Mouse (Mus musculus) liver, embryonic 15.5 days (tissue): ENCODE measurements around the gene Gm5798. TPM values are rescaled to one million over a fixed set of nuclear protein-coding genes. Genes with fewer than 3 reads are reported as not detected.
"Not testable (repeated sequence)": the region's sequence is repeated elsewhere in the genome, so short reads cannot be mapped to it uniquely, and the experiment has no call there.

Experiments
- ATAC-seq: fragments of 200-750 bp; cut with Nextera tagmentation; 2 replicates; pipeline ENCODE4 v1.8.0; 2017; ENCODE audit warnings: moderate number of reproducible peaks, mild to moderate bottlenecking, moderate library complexity; ENCODE audit not compliant: insufficient read depth
- H3K27ac ChIP-seq: fragments of 300-500 bp; sonication (generic); replicated peaks from 2 replicates; pipeline ENCODE4 v1.5.1; 2015; ENCODE audit warnings: mild to moderate bottlenecking, inconsistent platforms
- H3K27me3 ChIP-seq: fragments of 300-500 bp; sonication (generic); 2 replicates; pipeline ENCODE4 v1.6.1; 2015; ENCODE audit warnings: mild to moderate bottlenecking, inconsistent platforms
- H3K36me3 ChIP-seq: fragments of 300-500 bp; sonication (generic); replicated peaks from 2 replicates; pipeline ENCODE4 v1.6.1; 2015; ENCODE audit warnings: moderate library complexity, mild to moderate bottlenecking, inconsistent platforms
- H3K4me1 ChIP-seq: fragments of 300-500 bp; sonication (generic); replicated peaks from 2 replicates; pipeline ENCODE4 v1.6.1; 2015; ENCODE audit warnings: inconsistent platforms
- H3K4me2 ChIP-seq: fragments of 300-500 bp; sonication (generic); 2 replicates; pipeline ENCODE4 v1.6.1; 2015; ENCODE audit warnings: moderate library complexity, mild to moderate bottlenecking, inconsistent platforms
- H3K4me3 ChIP-seq: fragments of 300-500 bp; sonication (generic); replicated peaks from 2 replicates; pipeline ENCODE4 v1.5.1; 2015; ENCODE audit warnings: mild to moderate bottlenecking, inconsistent platforms
- H3K9ac ChIP-seq: fragments of 300-500 bp; sonication (generic); 2 replicates; pipeline ENCODE4 v1.6.1; 2015; ENCODE audit warnings: moderate library complexity, mild to moderate bottlenecking, inconsistent platforms
- H3K9me3 ChIP-seq: fragments of 300-500 bp; sonication (generic); replicated peaks from 2 replicates; pipeline ENCODE4 v1.6.1; 2016; ENCODE audit warnings: inconsistent platforms
- WGBS: fragments of 180-500 bp; shearing (Covaris S2); methylation state at CpG from one replicate; pipeline ENCODE4 v1.1.7; 2015; ENCODE audit warnings: mixed read lengths; ENCODE audit not compliant: insufficient replicate concordance; 5-methylcytosine and 5-hydroxymethylcytosine counted together
- polyA plus RNA-seq: library from polyadenylated mRNA; unstranded; fragments of >200 nt; fragmentation: Nextera tagmentation; extraction: Ambion mirVana; gene quantifications from 2 replicates; pipeline ENCODE4 v1.2.1, GENCODE M21; 2015

Gm5798 gene
- polyA plus RNA-seq: not detected in 2 replicates

GRCm38 (mm10) chr14:41348309-41348708 lies at the start of gene Gm5798:
Gm5798 (plus strand) TSS chr14:41348609.
- H3K27ac ChIP-seq, H3K36me3 ChIP-seq, ATAC-seq, H3K4me3 ChIP-seq, H3K4me2 ChIP-seq, H3K4me1 ChIP-seq, H3K9me3 ChIP-seq, H3K9ac ChIP-seq, H3K27me3 ChIP-seq: not testable (repeated sequence)
- WGBS: 37% methylated on average over 2 of the region's 2 CpGs

- not testable (repeated sequence) for H3K27me3 ChIP-seq, ATAC-seq, H3K9me3 ChIP-seq, H3K4me2 ChIP-seq, H3K4me1 ChIP-seq, H3K4me3 ChIP-seq, H3K27ac ChIP-seq, H3K36me3 ChIP-seq, H3K9ac ChIP-seq
- no CpG with 5 or more reads among the region's 3 CpGs for WGBS
Observed at GRCm38 (mm10) chr14:41386279-41386678, 37.9 kb downstream of the Gm5798 start, which contains the start of gene Gm7945. Gm7945 (minus strand) TSS chr14:41386379.

Other genes starting within 250 kb of the Gm5798 start
- gene Mat1a, start 243.6 kb upstream of the Gm5798 start, polyA plus RNA-seq: 55.9 and 83.9 TPM in 2 replicates
- gene Sftpa1, start 216.8 kb upstream of the Gm5798 start, polyA plus RNA-seq: 0.02 and 0.14 TPM in 2 replicates
- 32.3 and 33.2 TPM in 2 replicates for gene Mbl1, start 197.2 kb upstream of the Gm5798 start, polyA plus RNA-seq
- 0.20 and 0.41 TPM in 2 replicates for gene Sftpd, start 163.5 kb upstream of the Gm5798 start, polyA plus RNA-seq
- not detected in 2 replicates for gene Gm2832, start 69.8 kb upstream of the Gm5798 start, polyA plus RNA-seq
- not detected in 2 replicates for gene Gm7945, start 37.8 kb downstream of the Gm5798 start, polyA plus RNA-seq
- not detected in 2 replicates for gene Gm6482, start 59.7 kb downstream of the Gm5798 start, polyA plus RNA-seq
- gene Gm7954, start 104.9 kb downstream of the Gm5798 start, polyA plus RNA-seq: not detected in 2 replicates
- gene Gm3486, start 140.9 kb downstream of the Gm5798 start, polyA plus RNA-seq: not detected in 2 replicates
- gene Gm7970, start 207.0 kb downstream of the Gm5798 start, polyA plus RNA-seq: not detected in 2 replicates
- gene 1700049E17Rik2, start 224.6 kb downstream of the Gm5798 start, polyA plus RNA-seq: not detected in 2 replicates